Comparison of ENCODE assay signal across 29 mouse cellular contexts in genomic region chr6:145659116-145659515, GRCm38 (mm10). TPM values are rescaled to one million over a fixed set of nuclear protein-coding genes. Genes with fewer than 3 reads are reported as not detected.
DNase-seq lines count a peak whose midpoint lies in the region; TF ChIP-seq lines count a peak whose summit lies in the region.
"Had no signal": no experiment of that assay in that cellular context is flagged by ENCODE, and none has a peak within 500 bp of the region (broad histone marks: within the 10 kb centered on the region; RNA-seq: fewer than 3 reads in every experiment).

No protein-coding gene starts in this region.

- H3K27ac ChIP-seq in heart, embryonic 10.5 days, result no peak overlapping the region
- no peak overlapping the region for H3K27ac ChIP-seq in kidney, adult 2 months (ENCODE audit: insufficient read depth, low read depth, low read length)
- H3K27ac ChIP-seq: embryonic facial prominence, embryonic 10.5 days; embryonic facial prominence, embryonic 12.5 days; forebrain, embryonic 10.5 days; forebrain, embryonic 12.5 days had no signal

- peak; percentile 47 to 62 for DNase-seq in cerebellum, postnatal 10 days
- DNase-seq in cerebellum, adult 11-12 months, result no peak
- DNase-seq in cerebellum, postnatal 25 days, result peak; percentile 14 to 24
- DNase-seq in cerebellum, adult 11 months, result no peak
- DNase-seq in heart, embryonic 10.5 days (ENCODE audit: low spot score), result peak; percentile 72
- no peak for DNase-seq in heart, postnatal 36 days
- peak; percentile 28 for DNase-seq in NIH3T3 (ENCODE audit: low read depth)
- DNase-seq in kidney, adult 2 months, result no peak
- DNase-seq: adrenal gland, adult 2 months; adrenal gland, postnatal 10 days; adrenal gland, postnatal 25 days; B cell, adult 2 months; cerebellum, adult 18-20 months; cerebellum, adult 8-10 months; cerebellum, adult 9-11 months had no signal

- TF ChIP-seq CTCF in kidney, adult 2 months (conservative IDR thresholded peaks at IDR 0.05; ENCODE audit: insufficient read depth, insufficient read length, low read depth, low read length), result no peak

- WGBS in heart, embryonic 10.5 days, result 66% methylated on average over 6 of the region's 6 CpGs
- WGBS in kidney, adult 2 months, result 81% methylated on average over 6 of the region's 6 CpGs

- 0 out of 2 replicates have a peak, but pooled peaks cover 3% of the 10 kb centered on the region for H3K4me1 ChIP-seq in heart, embryonic 10.5 days
- H3K4me1 ChIP-seq in kidney, adult 2 months (ENCODE audit: control insufficient read depth, insufficient read depth, low read length), result no peaks in the 10 kb centered on the region
- H3K4me1 ChIP-seq: forebrain, embryonic 10.5 days had no signal

- no peaks in the 10 kb centered on the region for H3K27me3 ChIP-seq in heart, embryonic 10.5 days (ENCODE audit: insufficient read depth, poor library complexity, severe bottlenecking)
- H3K27me3 ChIP-seq in kidney, adult 2 months (replicated peaks; ENCODE audit: control insufficient read depth, insufficient read depth, low read length), result no peaks in the 10 kb centered on the region
- H3K27me3 ChIP-seq: CH12.LX; embryonic facial prominence, embryonic 12.5 days; forebrain, embryonic 12.5 days had no signal

- H3K9me3 ChIP-seq in heart, embryonic 10.5 days, result no peaks in the 10 kb centered on the region
- H3K9me3 ChIP-seq: embryonic facial prominence, embryonic 12.5 days had no signal

- intact Hi-C loops in heart, postnatal 36 days (cut with DNase I), result loop anchor here (2.0 kb wide), 1 partner anchor 240 kb away; no protein-coding TSS in a partner anchor

- TF ChIP-seq POLR2A in kidney, adult 2 months (IDR thresholded peaks at IDR 0.05; ENCODE audit: low read depth, low read length), result no peak

- no peaks in the 10 kb centered on the region for H3K36me3 ChIP-seq in heart, embryonic 10.5 days
- no peaks in the 10 kb centered on the region for H3K36me3 ChIP-seq in kidney, adult 2 months (ENCODE audit: control insufficient read depth, insufficient read depth, low read length)
- H3K36me3 ChIP-seq: embryonic facial prominence, embryonic 10.5 days; embryonic facial prominence, embryonic 12.5 days; forebrain, embryonic 10.5 days; forebrain, embryonic 12.5 days; G1E had no signal

- H3K4me3 ChIP-seq in heart, embryonic 10.5 days, result no peak overlapping the region
- H3K4me3 ChIP-seq in kidney, adult 2 months (ENCODE audit: insufficient read depth, low read depth, low read length), result no peak overlapping the region
- H3K4me3 ChIP-seq: embryonic facial prominence, embryonic 10.5 days; embryonic facial prominence, embryonic 12.5 days; erythroblast, embryonic 14.5 days; forebrain, embryonic 10.5 days; forebrain, embryonic 12.5 days had no signal

RNA-seq across cellular contexts. Expression of gene Tuba3b, which starts 43.6 kb away (rescaled TPM):
- 0.08 TPM in 1 of 2 replicates, not detected in the other for polyA plus RNA-seq in heart, embryonic 10.5 days (2016; fragmentation: Nextera tagmentation; extraction: Ambion mirVana)
- total RNA-seq in heart, postnatal 36 days (2021), result under 1 TPM in 1 of 2 experiments, not detected in 1; 0.38 TPM
- 0.17 and 0.58 TPM in 2 replicates for polyA plus RNA-seq in kidney, adult 2 months (2012; rRNA removed)
- total RNA-seq: adrenal gland, adult 2 months; adrenal gland, postnatal 10 days; adrenal gland, postnatal 25 days; adrenal gland, postnatal 4 days; CH12.LX; G1E had no signal
- polyA plus RNA-seq: adrenal gland, adult 2 months; CD4-positive, CD25-positive, alpha-beta regulatory T cell, adult 4 months; cortical plate, adult 2 months; embryonic facial prominence, embryonic 10.5 days; embryonic facial prominence, embryonic 12.5 days; embryonic facial prominence, embryonic 14.5 days; erythroblast, embryonic 14.5 days; forebrain, embryonic 10.5 days; forebrain, embryonic 12.5 days; forebrain, embryonic 14.5 days; forebrain, embryonic 16.5 days; frontal cortex, adult 2 months; G1E had no signal

RNA-seq across cellular contexts. Expression of gene Lmntd1, which starts 45.0 kb away (rescaled TPM):
- 2.3 and 3.6 TPM in 2 replicates for polyA plus RNA-seq in heart, embryonic 10.5 days (2016; fragmentation: Nextera tagmentation; extraction: Ambion mirVana)
- 1 to 10 TPM; 1.2 to 2.5 TPM for total RNA-seq in heart, postnatal 36 days (2021)
- polyA plus RNA-seq in kidney, adult 2 months (2012; rRNA removed), result 0.34 and 0.37 TPM in 2 replicates
- polyA plus RNA-seq: CD4-positive, CD25-positive, alpha-beta regulatory T cell, adult 4 months; erythroblast, embryonic 14.5 days; G1E had no signal

Comparison
In these comparisons a context has a peak if more than half of its experiments do, and no peak if none do; other contexts are left out.
1. DNase-seq: peak in cerebellum, postnatal 10 days (2 of 2), cerebellum, postnatal 25 days (2 of 2), heart, embryonic 10.5 days (single experiment) and NIH3T3 (single experiment); none in cerebellum, adult 11-12 months (single experiment), cerebellum, adult 11 months (single experiment), heart, postnatal 36 days (0 of 2) and kidney, adult 2 months (single experiment).